Mouse (Mus musculus) CH12F3 (cell line): ENCODE data around the gene Lin52.

ENCODE experiments used
- in situ Hi-C: fragments of 300-500 bp; cut with MboI; formaldehyde crosslinking; loops from 2 replicates; pipeline ENCODE4 v1.14.3; 2020; ENCODE audit warnings: low sequenced_read_pairs

Gene Lin52

DNA sequence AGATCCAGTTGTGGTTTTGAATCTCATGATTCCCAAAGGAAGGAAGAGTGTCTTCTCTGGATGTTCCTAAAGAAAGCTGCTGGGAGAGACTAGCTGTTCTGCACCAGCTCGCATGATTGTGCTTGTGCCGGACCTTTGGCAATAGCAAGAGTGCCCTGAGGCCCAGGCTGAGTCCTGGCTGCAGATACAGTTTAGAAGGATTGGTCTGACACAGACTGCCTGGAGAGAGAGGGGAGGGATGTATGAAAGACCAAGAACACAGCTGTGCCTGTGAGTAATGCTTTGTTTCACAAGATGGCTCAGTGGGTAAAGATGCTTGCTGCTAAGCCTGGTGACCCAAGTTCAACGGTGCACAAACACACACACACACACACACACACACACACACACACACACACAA, 11.6 kb downstream of the Lin52 start:
- in situ Hi-C loops: no loop called here

DNA sequence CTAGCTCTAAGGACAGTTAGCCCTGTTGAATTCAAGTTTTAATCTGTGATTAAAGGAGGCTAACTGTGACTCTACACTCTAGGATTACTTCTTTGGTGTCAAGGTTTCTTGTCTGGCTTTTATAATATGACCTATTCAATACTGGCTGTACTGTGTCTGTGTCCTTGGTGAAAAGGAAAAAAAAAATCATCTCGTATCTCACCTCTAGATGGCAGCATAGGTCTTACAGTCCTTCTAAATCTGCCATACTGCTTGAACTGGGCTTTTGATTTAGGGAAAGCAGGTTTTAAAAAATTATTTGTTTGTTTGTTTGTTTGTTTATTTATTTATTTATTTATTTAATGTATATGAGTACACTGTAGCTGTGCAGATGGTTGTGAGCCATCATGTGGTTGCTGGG, 17.5 kb downstream of the Lin52 start:
- in situ Hi-C loops: no loop called here

DNA sequence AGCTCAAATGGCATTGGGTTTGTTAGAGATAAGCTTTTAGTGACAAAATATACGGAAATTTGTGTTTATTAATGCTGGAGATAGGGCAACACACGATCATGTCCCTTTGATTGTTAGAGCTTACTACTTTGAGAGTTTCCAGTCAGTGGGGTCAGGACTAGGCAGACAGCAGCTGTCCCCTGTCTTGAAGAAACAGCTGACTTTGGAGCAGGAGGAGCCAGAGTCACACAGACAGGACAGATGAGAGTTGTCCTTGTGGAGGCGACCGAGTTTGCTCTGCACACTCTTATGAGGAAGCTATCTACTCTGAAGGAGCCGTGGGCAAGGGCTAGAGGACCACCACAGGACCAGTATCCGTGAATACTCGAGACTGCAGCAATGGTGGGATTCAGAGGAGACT, 27.7 kb downstream of the Lin52 start:
- in situ Hi-C loops: loop anchor here (10.0 kb wide), 1 partner anchor 106 kb away; no protein-coding TSS in a partner anchor

DNA sequence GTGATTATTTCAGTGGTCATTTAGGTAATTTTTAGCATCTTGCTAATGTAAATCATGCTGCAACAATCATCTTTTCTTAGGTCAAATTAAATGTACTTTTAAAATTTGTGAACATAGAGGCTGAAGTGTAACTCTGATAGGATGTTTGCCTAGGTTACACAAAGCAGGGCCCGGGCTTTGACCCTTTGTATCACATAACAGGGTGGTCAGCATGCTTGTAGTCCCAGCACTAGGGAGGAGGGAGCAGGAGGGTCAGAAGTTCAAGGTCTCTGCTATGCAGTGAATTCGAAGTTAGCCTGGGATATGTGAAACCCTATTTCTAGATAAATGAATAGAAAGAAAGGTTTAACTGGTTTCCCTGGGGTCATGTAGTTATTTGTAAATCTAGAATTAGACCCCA, 30.0 kb downstream of the Lin52 start:
- in situ Hi-C loops: no loop called here

DNA sequence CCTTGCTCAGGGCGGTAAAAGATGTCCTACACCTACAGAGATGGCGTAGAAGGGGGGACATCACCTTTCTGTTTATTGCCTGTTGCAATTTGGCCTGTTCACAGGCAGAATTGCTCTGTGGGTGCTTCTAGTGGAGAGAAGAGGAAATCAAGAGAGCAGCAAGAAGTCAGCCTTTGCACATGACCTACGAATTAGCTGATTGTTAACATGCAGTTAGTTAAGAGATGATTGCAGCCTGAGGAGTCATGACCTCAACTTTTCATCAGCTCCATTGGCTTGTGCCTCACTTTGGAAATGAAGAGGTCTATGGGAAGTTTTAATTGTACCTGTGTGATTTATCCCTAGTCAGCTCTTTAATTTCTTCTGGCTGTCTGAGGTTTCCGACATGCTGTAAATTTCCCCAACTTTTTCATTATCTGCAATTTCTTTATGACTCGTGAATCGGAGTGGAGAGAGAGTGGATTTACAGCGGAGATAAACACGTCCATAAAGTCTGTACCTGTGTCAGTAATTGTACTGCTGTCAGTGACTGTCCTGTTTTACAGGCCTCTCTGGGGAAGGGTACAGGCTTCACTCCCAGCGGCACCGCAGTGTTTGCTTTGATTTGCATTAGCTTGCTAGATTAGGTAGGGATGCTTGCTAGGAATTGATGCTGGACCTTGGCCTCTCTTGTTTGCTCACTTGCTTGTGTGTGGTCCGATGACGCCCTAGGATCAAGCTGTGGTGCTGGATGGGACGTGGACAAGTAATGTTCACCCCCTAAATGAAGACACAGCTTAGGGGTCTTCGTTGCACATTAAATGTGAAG, 31.8 kb downstream of the Lin52 start:
- in situ Hi-C loops: no loop called here

DNA sequence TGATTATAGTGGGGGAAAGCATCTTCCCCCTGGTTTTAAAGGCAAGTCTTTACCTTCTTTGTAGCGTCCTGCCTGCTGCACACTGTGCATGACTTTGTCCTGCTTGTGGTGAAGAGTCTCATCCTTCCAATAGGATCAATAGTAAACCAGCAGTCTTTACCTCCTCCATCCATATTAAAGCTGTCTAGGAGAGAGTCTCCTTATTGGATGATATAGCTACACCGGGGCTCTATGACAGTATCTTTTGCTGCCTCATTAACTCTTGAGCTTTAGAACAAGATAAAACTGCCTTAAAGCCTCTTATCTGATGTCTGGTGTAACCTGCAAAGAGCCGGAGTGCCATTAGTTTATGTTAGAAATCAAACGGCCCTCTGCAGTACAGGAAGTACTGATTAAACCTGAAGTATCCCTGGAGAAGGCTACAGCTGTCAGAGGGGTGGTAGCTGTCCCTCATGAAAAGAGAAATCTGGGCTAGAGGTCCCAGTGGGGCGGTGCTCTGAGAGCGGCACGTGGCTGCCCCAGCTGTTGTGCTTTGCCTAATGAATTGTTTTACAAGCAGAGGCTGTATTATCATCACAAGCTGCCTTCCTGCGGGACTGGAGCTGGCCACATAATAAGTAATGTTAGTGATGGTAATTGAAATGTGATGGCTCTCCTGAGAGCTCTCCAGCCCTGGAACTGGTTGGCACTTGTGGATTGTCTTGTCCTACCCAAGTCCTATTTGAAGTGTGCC, 36.3 kb downstream of the Lin52 start:
- in situ Hi-C loops: no loop called here

DNA sequence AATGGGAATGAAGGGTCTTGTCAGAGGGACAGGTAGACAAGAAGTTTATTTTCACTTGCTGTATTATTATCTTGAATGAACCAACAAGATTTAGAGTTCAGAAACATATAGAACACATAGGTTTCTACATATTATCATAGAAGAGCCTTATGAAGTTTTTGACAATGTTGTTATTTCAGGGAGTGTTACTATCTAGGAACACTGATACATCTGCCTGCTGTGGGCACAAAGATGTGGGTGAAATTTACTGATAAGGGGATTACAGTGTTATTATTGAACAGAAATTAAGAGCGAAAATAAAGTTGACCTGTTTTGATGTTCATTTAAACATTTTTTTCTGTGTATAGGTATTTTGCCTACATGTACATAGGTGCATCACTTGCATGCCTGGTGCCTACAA, 45.6 kb downstream of the Lin52 start:
- in situ Hi-C loops: no loop called here

DNA sequence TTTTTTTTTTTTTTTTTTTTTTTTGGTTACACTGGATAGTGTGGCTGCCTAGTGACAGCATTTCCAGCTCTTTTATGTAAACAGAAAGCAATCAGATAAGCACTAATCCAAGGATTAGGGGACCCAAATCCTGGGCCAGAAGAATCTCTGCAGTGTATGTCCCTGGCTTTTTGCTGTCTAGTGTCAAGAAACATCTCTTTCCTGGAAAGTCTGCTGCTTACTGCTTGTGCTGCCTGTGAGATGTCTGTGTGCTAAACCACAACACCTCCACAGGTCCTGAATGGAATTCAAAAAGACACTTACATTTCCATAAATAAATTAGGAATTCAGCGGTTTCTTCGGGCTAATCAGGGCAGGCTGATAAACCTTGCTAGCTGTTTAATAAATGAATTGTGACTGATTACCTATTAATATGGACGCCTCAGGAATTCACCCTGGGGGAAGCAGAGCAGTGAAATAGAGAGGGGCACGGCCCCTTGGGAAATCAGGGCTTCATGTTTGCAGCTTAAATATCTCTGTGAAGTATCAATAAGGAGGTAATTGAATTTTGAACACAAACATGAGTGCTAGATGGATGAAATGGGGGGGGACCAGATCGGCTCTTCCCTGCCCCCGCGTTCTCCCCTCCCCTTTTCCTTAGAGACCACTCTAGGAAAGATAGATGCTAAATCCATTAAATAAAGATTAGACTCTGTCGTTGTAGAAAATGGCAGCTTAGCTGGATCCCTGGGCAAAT, 49.5 kb downstream of the Lin52 start:
- in situ Hi-C loops: no loop called here

DNA sequence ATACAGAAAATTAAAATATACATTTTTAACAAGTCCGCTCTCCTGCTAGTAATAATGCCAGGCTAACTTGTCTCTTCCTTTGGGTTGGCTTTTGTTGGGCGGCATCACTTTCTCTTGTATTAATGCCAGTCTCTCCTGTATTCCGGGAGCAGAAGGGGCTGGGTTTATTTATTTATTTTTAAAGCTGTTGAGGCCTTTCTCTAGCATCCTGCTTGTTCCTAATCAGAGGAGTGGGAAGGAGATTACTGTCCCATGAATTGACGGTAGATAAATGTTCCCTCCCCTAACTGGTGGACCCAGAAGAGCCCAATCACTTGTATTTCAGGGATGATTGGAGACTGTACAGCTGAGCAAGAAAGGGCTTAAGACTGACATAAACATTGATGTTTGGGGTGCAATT, 50.1 kb downstream of the Lin52 start:
- in situ Hi-C loops: no loop called here

DNA sequence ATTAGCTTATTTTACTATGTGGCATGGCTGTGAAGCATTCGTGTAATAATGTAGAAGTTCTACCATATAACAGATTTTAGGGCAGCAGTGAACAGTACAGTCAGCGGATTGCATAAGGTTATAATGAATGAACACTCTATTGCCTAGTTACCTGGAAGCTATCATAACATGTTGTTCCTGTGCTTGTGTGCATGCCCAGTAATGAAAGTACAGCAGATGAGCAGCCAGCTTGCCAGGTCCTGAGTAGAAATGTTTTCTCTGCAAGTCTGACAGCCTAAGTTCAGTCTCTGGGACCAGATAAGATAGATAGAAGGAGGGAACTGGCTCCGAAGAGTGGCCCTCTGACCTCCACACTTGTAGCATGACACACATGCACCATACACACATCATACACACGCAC, 55.6 kb downstream of the Lin52 start:
- in situ Hi-C loops: no loop called here

DNA sequence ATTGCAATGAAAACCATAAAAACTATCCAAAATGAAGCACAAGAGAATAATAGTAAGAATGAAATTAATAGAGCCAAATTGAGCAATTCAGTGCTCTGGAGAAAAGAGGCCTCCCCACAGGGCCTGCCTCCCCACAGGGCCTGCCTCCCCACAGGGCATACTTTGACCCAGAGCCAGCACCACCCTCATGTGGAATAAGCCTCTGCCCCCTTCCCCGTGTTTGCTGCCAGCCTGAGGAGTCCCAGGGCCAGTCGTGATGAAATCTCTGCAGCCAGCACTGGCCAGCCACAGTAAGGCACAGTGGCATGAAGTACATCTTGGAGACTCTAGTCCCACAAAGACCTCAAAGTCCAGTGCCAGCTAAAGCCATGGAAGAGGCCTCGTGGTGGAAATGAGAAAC, 60.8 kb downstream of the Lin52 start:
- in situ Hi-C loops: no loop called here

DNA sequence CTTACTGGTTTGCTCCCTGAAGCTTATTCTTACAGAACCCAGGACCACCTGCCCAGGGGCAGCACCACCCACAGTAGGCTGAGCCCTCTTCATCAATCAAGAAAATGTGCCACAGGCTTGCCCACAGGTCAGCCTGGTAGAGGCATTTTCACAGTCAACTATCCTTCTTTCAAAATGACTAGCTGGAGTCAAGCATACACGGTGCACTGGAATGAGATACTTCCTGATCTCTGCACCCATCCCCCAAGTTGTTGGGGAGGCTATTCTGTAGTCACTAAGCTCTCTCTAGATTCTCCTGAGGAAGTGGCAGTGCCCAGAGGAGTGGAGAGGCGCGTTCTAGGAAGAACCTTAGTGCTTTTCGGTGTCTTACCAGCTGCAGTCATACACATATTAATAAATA, 64.3 kb downstream of the Lin52 start:
- in situ Hi-C loops: no loop called here

DNA sequence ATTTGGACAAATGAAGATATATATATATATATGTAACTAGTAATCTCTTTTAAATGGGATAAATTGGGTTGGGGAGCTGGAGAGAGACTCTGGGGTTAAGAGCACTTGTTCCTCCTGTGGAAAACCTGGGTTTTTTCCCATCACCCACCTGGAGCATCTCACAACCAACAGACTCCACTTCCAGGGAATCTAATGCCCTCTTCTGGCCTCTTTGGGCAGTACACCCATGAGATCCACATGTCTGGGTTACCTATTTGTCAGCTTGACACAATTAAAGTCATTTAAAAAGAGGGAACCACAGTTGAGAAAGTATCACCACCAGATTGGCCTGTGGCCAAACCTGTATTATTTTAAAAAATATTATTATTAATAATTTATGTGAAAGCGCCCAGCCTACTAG, 65.4 kb downstream of the Lin52 start:
- in situ Hi-C loops: no loop called here

DNA sequence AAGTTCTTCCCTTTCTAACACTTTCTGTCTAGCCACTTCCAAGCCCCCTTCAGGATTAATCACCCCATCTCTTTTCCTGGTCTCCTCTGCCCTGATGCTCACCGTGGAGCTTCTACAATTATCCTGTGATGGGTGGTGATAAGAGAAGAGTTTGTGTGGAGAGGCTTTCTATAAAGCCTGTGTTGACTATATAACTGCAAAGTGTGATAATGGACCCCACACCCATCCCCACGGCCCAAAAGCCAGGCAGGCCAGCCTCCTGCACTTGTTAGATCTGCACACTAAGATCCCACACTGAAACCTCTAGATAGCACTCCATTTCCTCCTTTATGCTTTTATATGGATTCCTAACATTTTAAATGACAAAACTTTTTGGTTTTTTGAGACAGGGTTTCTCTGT, 66.8 kb downstream of the Lin52 start:
- in situ Hi-C loops: no loop called here

DNA sequence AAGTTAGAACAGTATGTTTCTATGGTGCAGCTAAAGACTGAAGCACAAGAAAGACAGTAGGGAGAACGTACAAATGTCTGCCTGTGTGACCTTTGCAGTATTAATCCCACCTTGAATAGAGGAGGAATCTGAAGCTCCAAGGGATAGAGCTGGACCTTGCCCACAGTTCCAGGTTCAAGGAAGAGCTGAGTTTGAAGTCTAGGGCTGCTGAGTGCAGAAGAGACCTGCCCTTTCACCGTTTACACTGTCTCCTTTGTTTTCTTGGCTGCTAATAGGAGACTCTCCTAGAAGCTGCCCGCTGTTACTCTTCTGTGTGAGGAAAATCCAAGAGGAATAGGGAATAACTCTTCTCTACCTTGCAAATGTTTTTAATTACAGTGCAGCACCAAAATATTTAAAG, 72.5 kb downstream of the Lin52 start:
- in situ Hi-C loops: no loop called here

DNA sequence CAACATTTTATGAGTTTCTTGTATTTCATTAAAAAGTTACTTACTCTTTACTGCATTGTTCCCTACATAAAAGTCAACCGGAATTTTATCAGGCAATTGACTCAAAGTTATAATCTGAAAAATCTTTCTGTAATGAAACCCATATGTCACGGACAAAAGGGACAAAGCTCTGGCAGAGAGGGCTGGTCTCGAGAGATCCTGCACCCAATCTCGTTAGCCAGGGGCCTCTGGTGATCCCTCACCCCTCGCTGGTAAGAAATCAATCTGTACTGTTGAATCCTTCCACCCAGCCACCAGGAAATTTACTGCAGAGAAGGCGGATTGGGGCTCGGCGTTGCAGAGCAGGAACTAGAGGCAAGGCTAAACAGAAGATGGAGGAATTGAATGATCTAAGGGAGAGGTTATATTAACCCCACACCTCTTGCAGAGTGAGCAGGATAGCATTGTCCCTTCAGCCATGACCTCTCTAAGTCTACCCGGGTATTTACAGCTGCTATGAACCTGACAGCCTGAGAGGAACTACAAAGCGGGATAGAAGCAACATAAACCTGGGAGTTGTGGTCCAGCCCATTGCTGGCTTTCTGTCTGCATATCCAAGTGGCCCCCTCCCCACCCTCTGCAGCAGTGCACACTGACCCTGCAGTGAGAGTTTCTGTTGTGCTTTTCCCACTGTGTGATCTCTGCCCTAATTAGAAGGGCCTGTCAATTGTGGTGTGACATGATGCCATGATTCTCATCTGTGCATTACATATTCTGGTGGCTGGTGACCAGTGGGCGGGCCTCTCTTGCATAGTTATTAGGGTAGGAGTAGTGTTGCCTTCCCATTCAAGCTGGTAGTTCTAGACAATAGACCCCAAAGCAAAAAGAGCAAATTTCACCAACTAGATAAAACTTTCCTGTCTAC, 73.2 kb downstream of the Lin52 start:
- in situ Hi-C loops: no loop called here

DNA sequence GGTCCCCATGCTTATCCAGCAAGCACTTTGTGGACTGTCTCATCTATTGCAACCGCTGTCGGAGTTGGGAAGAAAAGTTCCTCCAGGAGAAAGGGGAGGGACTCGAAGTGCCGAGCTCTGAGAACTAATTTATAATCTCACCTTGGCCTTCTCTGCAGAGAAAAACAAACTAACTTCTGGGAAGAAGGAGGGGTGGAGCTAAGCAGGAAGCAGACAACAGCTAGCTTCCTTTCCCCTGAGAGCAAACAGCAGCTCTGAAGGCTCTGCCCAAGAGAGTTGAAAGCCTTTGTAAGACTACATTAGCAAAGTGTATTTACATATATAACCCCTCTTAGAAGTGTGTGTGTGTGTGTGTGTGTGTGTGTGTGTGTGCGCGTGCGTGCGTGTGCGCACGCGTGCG, 74.2 kb downstream of the Lin52 start:
- in situ Hi-C loops: no loop called here

DNA sequence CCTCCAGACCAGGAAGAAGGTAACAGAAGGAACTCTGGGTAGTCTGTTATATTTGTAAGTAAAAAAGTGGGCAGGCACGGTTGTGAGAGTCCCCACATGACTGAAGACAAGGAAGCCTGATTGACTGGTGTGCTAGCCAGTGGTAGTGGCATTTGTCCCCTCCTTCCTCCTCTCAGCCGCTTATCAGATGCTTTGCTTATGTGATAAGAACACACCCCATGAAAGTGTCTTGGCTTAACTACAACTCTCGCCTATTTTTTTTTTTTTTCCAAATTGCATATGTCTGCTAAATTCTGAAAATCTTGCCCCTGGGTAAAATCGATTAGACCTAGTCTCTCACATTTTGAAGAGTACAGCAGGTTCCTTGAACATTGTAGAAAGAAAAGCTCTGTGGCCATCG, 79.2 kb downstream of the Lin52 start:
- in situ Hi-C loops: no loop called here

DNA sequence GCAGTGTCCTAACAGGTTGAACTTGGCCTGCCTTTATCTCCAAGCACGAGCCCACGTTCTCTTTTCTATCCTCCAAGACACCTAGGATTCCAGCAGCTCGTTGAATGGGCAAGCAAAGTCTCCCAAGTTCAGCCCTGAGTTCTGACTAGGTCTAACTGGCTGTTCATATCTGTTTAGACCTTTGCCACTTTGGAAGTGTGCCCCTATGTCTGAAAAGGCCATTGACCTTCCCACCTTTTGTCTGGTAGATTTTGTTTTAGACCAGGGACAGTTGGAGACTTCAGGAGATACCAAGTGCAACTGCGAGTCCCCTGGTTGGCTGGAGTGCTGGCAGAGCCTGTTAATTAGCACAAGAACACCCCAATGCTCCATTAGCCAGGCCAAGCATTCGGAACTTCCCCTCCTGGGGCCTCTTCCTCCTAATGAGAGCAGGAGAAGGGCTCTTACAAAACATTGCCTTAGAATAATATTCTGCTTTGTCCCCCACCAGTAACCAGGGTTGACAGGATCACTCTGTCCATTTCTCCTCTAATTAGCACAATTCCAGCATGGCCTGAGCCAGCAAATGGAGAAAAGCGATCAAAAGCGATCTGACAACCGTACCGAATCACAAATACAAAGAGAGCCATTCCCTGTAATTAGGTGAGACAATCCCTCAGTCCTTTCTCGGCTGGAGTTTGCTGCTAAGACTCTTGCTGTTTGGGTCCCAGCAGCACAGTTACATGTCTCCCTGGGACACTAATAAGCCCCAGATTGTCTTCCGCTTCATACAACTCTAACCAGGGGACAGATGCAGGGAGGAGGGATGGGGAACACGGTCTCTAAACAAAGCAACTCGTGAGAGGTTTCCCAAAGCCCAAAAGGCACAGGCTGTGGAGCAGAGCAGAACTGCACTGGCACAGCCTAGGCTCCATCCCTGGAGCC, 80.9 kb downstream of the Lin52 start:
- in situ Hi-C loops: no loop called here

DNA sequence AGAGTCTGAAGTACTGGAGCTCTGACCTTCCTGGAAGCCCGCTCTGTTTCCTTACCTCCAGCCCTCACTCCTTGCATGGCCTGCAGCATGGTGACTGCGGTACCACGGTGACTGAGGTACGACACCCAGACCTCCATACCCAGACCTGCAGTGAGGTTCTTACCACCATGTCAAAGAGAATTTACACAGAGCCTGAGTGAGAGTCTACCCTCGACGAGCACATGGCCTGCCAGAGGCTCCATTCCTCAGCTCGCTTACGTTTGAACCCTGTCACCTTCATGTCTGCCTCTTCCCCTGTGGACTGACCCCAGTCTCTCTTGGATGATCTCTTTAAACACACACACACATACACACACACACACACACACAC, 81.6 kb downstream of the Lin52 start:
- in situ Hi-C loops: no loop called here
